Mouse (Mus musculus) T-helper 17 cell (primary cell): ENCODE measurements at regions not wholly inside any gene's neighbourhood (a gene's known extent, or its start where the extent isn't known, plus 50 kb on each side); places are given as distances from the start of the nearest gene placed in this dataset.

Experiments used
- in situ Hi-C, 2 experiments: fragments of 300-600 bp; cut with MboI, MseI; formaldehyde crosslinking; loops; 1 replicate in 1 of 2; 2 replicates in 1 of 2; pipeline ENCODE4 v1.15.1; 2025; ENCODE audit warnings: high pct_unique_total_duplicates in 2 of 2

DNA sequence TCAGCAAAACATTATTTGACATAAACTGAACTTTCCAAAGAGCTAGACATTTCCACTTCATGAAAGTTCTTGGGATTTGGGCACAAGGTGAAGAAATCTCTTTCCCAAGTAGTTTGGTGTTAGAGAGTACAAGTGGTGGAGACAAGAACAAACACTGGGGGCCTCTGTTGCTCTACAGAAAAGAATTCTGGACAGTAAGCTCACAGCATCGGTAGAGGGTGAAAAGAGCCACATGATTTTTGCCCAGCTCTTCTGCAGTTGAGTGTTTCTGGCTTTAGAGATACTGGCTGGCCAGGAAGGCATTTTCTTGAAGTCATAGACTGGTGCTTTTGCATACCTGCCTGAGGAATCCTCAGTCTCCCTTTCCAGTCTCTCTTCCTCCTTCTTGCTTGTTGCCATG is 127.8 kb downstream of the Stk31 start:
- in situ Hi-C loops = loop anchor here (5.0 kb wide), 2 partner anchors 764 to 1014 kb away; no protein-coding TSS in a partner anchor

DNA sequence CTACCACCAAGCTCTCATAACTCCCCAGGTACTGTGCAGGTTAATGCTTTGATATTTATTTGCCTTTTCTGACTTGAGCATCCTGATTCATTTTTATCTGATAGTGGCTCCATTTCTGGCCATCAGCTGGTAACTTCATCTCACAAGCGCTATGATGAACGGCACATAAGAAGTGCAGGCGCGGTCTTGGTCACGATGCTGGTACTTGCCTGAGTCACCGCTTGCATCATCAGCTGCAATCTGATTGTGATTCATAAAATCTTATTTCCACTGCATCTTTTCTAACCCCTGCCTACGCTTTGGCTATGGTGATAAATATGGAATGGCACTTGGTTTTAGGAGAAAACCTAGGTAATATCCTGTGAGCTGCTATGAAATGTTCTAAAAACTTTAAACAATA is 128.3 kb downstream of the Stk31 start:
- in situ Hi-C loops = loop anchor here (5.0 kb wide), 2 partner anchors 764 to 1014 kb away; no protein-coding TSS in a partner anchor

GRCm38 (mm10) chr6:49533956-49534355 is 138.6 kb downstream of the Stk31 start:
- in situ Hi-C loops = no loop called here

DNA sequence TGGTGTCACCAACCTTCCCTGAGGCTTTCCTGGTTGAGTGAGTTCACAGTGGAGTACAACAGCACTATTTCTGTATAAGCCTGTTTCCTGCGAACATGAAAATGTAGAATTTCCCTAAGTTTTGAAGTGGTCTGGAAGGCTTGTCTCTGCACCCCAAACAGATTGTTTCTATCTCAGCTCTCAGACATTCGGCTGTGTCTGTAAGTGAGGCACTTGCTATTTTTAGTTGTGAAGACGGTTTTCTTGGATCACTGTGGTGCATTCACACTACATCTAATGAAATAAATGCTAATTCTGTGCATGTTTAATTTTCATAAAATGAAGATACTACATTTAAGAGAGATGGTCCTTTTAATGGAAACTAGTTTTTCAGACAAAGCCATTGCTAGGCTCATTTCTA is 139.1 kb downstream of the Stk31 start:
- in situ Hi-C loops = no loop called here

DNA sequence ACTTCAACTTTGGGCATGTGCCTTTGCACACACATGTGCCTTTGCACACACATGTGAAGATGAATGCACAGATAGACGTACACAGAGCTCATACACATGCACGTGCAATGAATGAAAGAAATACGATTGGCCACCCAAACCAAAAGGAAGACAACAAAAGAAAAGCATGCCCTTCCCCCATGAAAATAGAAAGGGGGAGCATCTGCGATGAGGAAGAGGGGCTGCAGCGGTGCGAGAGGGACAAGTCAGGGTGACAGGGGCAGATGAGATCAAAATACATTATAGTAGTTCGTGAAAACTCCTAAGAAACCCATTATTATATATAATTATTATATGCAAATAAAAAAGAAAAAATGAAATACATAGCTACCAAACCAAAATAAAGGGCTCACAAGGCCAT is 149.5 kb downstream of the Stk31 start:
- in situ Hi-C loops = no loop called here

- in situ Hi-C loops = no loop called here
Measured at GRCm38 (mm10) chr6:49555069-49555468, 159.7 kb downstream of the Stk31 start.

DNA sequence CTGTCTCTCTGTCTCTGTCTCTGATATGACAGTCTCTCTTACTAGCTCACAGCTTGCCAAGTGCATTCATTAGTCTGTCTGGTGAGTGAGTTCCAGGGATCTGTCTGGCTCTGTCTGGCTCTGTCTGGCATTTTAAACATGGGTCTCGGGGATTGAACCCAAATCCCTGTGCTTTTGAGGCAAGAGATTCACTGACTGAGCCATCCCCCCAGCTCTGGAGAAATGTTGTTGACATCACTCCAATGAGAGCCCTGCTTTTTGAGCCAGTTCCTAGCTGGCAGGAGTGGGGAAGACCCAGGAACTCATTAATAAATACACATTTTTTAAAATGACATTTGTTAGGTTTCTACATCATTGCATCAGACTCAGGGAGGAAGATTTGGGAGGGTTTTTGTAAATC is 163.1 kb downstream of the Stk31 start:
- in situ Hi-C loops = no loop called here

GRCm38 (mm10) chr6:49559112-49559511 is 163.7 kb downstream of the Stk31 start:
- in situ Hi-C loops = no loop called here

DNA sequence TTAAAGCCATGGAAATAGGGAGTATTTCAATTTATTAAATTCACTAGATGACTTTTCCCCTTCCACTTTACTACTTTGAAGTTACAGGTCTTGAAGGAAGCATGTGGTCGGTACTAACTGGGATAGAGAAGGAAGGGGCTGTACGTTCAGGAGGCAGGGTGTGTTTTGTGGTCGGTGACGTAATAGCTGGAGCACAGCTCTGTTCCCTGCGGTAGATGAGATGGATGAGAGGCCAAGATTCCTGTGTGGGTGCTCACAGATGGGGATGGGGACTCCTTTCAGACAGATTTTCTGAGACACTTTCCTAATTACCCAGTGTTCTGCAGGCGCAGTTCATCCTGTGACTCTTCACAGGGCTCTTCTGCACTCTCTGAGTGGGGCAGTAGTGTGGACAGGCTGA is 182.9 kb downstream of the Stk31 start:
- in situ Hi-C loops = no loop called here

- in situ Hi-C loops = loop anchor here in 1 of 2 experiments (5.0 kb wide), 1 partner anchor 88 kb away; no protein-coding TSS in a partner anchor
Measured at GRCm38 (mm10) chr6:49579691-49580090, 184.3 kb downstream of the Stk31 start.

DNA sequence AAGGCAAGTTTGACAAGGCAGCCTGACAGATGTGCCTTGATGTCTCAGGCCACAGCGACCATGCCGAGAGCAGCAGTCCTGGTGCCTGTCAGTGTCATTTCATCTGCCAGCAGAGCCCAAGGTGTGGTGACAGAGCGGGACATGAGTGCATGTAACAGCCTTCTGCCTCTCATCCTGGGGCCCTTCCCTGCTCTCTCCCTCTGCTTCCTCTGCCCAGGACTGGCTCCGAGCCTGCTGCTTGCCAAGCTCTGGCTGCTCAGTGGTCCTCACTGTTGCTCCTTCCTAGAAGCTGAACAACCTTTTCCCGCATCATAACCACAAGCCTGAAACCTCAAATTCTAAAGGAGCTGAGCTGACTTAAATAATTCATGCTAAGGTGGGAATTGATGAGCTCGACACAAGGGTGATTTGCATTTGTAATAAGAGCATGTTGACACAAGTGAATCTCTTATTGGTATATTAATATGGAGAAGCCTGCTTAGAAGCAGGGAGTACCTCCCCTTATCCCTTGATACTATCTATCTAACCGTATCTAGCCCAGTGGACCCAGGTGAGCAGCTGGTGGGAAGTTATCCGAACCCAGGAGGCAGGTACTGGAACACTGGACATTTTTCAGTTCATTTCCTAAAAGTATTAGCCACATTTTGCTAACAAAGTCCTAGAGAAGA is 186.8 kb downstream of the Stk31 start:
- in situ Hi-C loops = loop anchor here in 1 of 2 experiments (5.0 kb wide), 1 partner anchor 85 kb away; no protein-coding TSS in a partner anchor

GRCm38 (mm10) chr6:49586553-49586952 is 191.1 kb downstream of the Stk31 start:
- in situ Hi-C loops = no loop called here

DNA sequence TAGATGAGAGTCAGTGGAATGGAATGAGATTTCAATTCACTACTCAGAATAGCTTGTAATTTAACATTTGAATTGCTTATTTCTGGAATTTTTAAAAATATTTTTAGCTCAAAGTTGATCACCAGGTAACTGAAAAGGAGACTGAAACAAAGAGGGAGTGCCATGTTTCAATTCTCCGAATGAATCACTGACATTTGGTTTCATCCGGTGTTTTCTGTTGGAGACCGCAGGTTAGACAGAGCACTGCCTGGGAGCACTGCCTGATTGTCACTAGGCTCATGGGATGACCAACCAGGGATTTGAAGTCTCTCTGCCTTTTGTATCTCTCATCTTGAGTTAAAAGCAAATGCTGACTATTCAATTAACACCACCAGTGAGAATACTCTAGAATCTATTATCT is 193.3 kb downstream of the Stk31 start:
- in situ Hi-C loops = no loop called here

- in situ Hi-C loops = loop anchor here in 1 of 2 experiments (10.0 kb wide), 1 partner anchor 144 kb away; no protein-coding TSS in a partner anchor
Measured at GRCm38 (mm10) chr6:49590927-49591631, 195.7 kb downstream of the Stk31 start.

DNA sequence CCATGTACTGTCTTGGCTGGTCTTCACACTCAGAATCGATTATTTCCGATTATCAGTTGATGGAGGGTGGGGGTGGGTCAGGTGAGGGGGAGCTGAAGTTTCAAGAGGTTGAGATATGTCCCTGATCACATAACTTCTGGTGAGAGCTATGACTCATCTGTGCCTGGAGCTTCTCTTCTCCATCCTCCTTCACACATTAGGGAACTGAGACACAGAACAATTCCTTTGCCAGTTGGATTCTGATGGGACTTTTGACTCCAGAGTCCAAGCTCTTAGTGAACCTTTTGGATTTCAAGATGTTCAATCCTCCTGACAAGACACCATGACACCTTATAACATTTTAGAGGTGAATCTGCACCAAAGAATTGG is 196.2 kb downstream of the Stk31 start:
- in situ Hi-C loops = loop anchor here in 1 of 2 experiments (10.0 kb wide), 1 partner anchor 143 kb away; no protein-coding TSS in a partner anchor

GRCm38 (mm10) chr6:49592676-49593075 is 197.3 kb downstream of the Stk31 start:
- in situ Hi-C loops = loop anchor here in 1 of 2 experiments (10.0 kb wide), 1 partner anchor 142 kb away; no protein-coding TSS in a partner anchor

DNA sequence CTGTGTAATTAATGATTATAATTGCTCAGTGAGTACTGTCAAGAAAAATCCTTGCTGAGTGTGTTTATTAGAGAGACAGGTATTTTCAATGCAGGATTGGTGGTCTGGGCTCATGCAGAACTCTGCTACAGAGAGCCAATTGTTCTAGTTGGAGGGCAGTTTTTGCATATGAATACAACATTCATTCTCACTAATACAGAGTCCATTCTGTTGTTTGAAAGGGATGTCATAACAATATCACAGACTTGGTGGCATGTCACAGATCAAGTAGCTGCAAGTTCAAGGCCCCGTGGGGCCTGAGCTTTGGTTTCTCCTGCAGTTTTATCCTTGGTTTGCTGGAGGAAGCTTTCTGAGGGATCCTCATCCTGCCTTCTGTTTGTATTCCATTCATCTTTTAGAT is 207.8 kb downstream of the Stk31 start:
- in situ Hi-C loops = no loop called here

GRCm38 (mm10) chr6:49603844-49604243 is 208.4 kb downstream of the Stk31 start:
- in situ Hi-C loops = no loop called here

DNA sequence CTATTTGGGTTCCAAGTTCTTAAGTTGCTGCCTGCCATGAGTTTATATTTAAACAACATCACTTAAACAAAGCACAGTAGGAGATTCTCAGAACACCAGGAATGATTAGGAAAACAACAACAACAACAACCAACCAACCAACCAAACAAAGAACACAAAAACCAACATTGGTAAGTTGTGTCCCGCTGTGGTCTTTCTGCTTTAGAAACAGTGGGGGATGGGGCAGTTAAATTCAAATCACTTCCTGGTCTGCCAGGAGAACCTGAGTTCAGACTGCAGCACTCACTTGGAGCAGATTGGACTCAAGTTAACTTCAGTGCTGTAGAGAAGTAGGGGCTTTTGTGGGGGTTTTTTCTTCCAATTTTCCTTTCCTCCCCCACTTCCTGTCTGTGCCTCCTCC is 210.6 kb downstream of the Stk31 start:
- in situ Hi-C loops = no loop called here

- in situ Hi-C loops = no loop called here
Measured at GRCm38 (mm10) chr6:49606626-49607158, 211.3 kb downstream of the Stk31 start.

- in situ Hi-C loops = no loop called here
Measured at GRCm38 (mm10) chr6:49624080-49624479, 198.4 kb upstream of the Npy start.

DNA sequence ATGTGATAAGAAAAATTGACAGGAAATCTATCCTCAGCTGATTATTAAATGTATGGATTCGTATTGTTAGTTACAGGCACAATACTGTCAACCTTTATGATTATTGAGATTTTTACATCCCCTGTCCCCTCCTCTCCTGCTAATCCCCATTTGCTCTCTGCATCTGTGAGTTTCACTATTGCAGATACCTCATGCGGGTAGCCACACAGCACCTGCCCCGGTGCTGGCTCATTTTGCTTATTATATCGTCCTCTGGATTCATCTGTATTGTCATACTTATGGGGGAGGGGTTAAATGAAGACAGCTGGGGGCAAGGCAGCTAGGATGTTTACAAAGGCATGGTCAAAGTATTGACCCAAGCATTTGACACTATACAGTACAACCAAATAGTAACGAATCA is 197.9 kb upstream of the Npy start:
- in situ Hi-C loops = no loop called here
